ENCODE assay signal across 26 mouse cellular contexts in the genomic region with DNA sequence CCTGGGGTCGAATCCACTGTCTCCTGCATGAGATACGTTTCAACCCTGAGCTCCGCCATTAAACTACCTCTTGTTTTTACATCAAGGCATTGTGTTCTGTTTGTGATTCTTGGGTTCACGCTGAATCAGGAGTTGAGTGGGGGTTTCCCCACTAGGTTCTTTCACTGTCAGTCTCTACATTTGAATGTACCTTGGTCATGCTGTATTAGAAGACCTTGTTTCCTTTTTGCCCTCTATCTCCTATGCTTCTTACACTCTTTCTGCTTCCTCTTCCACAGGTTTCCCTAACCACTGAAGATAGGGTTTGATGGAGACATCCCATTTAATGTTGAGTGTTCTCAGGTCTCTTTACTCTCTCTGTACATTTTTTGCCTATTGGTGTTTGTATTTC.
"Had no signal": no experiment of that assay in that cellular context is flagged by ENCODE, and none has a peak within 500 bp of the region (broad histone marks: within the 10 kb centered on the region; RNA-seq: fewer than 3 reads in every experiment).

No protein-coding gene starts in this region.

- DNase-seq: gastrocnemius, adult 2 months; gastrocnemius, postnatal 10 days; gastrocnemius, postnatal 25 days; heart, adult 18-20 months; heart, postnatal 10 days; heart, postnatal 4 days; kidney, adult 11 months; kidney, adult 2 months; kidney, adult 9 months; kidney, postnatal 14 days; kidney, postnatal 36 days; liver; liver, embryonic 13.5 days had no signal

- H3K36me3 ChIP-seq: heart, embryonic 10.5 days; heart, embryonic 12.5 days; hindbrain, embryonic 10.5 days; hindbrain, embryonic 12.5 days; kidney, embryonic 15.5 days; limb, embryonic 10.5 days; limb, embryonic 12.5 days; liver, embryonic 13.5 days; liver, embryonic 15.5 days had no signal

- H3K9me3 ChIP-seq: heart, embryonic 10.5 days; heart, embryonic 12.5 days; hindbrain, embryonic 10.5 days; hindbrain, embryonic 12.5 days; kidney, embryonic 15.5 days; limb, embryonic 10.5 days; limb, embryonic 12.5 days; liver, embryonic 13.5 days; liver, embryonic 15.5 days had no signal

- H3K4me2 ChIP-seq: heart, embryonic 12.5 days; hindbrain, embryonic 12.5 days; hindbrain, embryonic 14.5 days; kidney, embryonic 15.5 days; limb, embryonic 12.5 days; liver, embryonic 11.5 days; liver, embryonic 13.5 days; liver, embryonic 15.5 days had no signal

- H3K4me3 ChIP-seq: gastrocnemius, adult 2 months; heart, embryonic 10.5 days; heart, embryonic 12.5 days; hindbrain, embryonic 10.5 days; hindbrain, embryonic 12.5 days; kidney, embryonic 15.5 days; left cerebral cortex, adult 2 months; limb, embryonic 10.5 days; limb, embryonic 12.5 days; liver, embryonic 13.5 days; liver, embryonic 15.5 days had no signal

- H3K27me3 ChIP-seq: heart, embryonic 12.5 days; hindbrain, embryonic 12.5 days; kidney, embryonic 15.5 days; limb, embryonic 12.5 days; liver, embryonic 13.5 days; liver, embryonic 15.5 days had no signal

- H3K4me1 ChIP-seq: heart, embryonic 10.5 days; heart, embryonic 12.5 days; hindbrain, embryonic 10.5 days; hindbrain, embryonic 12.5 days; kidney, embryonic 15.5 days; limb, embryonic 10.5 days; limb, embryonic 12.5 days; liver, embryonic 13.5 days; liver, embryonic 15.5 days had no signal

- H3K9ac ChIP-seq: heart, embryonic 12.5 days; hindbrain, embryonic 12.5 days; hindbrain, embryonic 14.5 days; kidney, embryonic 15.5 days; limb, embryonic 12.5 days; liver, embryonic 13.5 days; liver, embryonic 15.5 days had no signal

- H3K27ac ChIP-seq: gastrocnemius, adult 2 months; heart, embryonic 10.5 days; hindbrain, embryonic 10.5 days; hindbrain, embryonic 12.5 days; hindbrain, embryonic 14.5 days; kidney, embryonic 15.5 days; kidney, postnatal 0 days; left cerebral cortex, adult 2 months; limb, embryonic 10.5 days; limb, embryonic 12.5 days; liver, embryonic 13.5 days; liver, embryonic 15.5 days had no signal

- ATAC-seq: hindbrain, embryonic 16.5 days had no signal
